Mouse (Mus musculus): ENCODE results near the gene Slc4a3. TPM values are rescaled to one million over a fixed set of nuclear protein-coding genes. Genes with fewer than 3 reads are reported as not detected.

Gene Slc4a3
- polyA plus RNA-seq, 1 experiment = 29.7 TPM

DNA sequence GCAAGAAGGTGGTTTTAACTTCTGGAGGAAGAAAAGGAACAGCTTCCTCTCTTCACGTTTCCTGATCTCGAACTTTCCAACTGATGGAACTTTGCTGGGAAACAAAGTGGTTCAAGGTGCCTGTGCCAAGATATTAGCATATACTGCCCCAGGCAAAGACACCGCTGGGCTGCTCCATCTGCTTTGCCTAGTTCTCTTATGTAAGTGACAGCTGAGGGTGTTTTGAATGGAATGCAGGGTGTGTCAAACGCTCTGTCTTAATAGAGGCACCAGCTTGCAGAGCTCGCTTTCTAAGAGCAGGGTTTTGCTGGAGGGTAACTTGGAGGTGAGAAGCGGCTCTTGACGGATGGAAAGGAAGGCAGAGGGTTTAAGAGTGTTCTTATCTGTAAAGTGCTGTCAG, 42.8 kb downstream of the Slc4a3 start:
- 16% methylated on average over 7 of the region's 7 CpGs for WGBS

DNA sequence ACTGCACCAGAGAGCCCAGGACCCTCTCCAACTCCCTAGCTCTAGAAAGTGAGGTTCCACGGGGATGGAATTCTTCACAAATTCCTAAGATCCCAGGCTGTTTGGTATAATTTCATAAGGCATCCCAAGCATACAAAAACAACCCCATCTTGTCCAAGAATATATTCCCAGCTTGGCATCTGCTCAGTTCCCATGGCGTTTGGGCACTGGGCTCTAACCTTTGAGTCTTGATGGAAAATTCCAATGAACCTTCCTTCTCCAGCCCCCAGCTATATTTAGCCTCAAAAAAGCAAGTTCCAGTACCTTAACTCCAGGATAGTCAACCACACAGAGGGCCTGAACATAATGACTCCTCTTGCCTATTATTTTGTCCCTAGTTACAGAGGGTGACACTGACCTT, 43.9 kb downstream of the Slc4a3 start:
- Histone ChIP-seq H3K4me3 (replicated peaks; ENCODE audit: extremely low read depth, low read depth, low read length) (no peak overlapping the region), H3K4me1 (ENCODE audit: control insufficient read depth, insufficient read depth, low read length) (no peaks in the 10 kb centered on the region; the same call in 1 of the 2 replicates)
- DNase-seq = no peak
- TF ChIP-seq POLR2A (IDR thresholded peaks at IDR 0.05; ENCODE audit: borderline replicate concordance, extremely low read depth, low read depth, low read length) (no peak), CTCF (IDR thresholded peaks at IDR 0.05; ENCODE audit: insufficient read depth, low read length) (no peak)
- WGBS = 57% methylated on average over 2 of the region's 2 CpGs

More for the DNA sequence above, 42.8 kb downstream of the Slc4a3 start:
- Histone ChIP-seq H3K4me3 (replicated peaks; ENCODE audit: extremely low read depth, low read depth, low read length) (no peak overlapping the region), H3K4me1 (ENCODE audit: control insufficient read depth, insufficient read depth, low read length) (no peaks in the 10 kb centered on the region; the same call in 1 of the 2 replicates)
- no peak for TF ChIP-seq POLR2A (IDR thresholded peaks at IDR 0.05; ENCODE audit: borderline replicate concordance, extremely low read depth, low read depth, low read length)
- no peak for TF ChIP-seq CTCF (IDR thresholded peaks at IDR 0.05; ENCODE audit: insufficient read depth, low read length)
- peak; percentile 13 for DNase-seq

DNA sequence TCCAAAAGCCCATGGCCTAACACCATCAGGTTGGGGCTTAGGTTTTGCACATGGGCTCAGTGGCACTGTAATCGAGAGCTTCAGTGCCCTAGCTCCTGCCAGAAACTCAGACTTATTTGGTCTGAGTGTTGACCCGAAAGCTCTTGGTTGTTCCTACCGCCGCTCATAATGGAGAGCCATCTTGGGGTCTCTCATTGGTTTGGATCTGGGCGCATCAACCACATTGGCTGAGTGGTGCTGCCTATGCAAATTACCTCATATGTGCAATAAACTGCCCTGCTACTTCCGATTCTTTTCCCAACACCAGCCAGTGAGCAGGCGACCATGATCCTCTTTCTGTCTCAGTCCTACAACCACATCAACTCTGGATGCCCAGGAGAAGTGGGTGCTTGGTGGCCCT, 47.9 kb downstream of the Slc4a3 start:
- 91% methylated on average over 7 of the region's 7 CpGs for WGBS
- DNase-seq = no peak
- Histone ChIP-seq H3K4me3 (replicated peaks; ENCODE audit: extremely low read depth, low read depth, low read length) (no peak overlapping the region), H3K4me1 (ENCODE audit: control insufficient read depth, insufficient read depth, low read length) (no peaks in the 10 kb centered on the region)
- no peak for TF ChIP-seq CTCF (IDR thresholded peaks at IDR 0.05; ENCODE audit: insufficient read depth, low read length)
- TF ChIP-seq POLR2A (IDR thresholded peaks at IDR 0.05; ENCODE audit: borderline replicate concordance, extremely low read depth, low read depth, low read length) = no peak

DNA sequence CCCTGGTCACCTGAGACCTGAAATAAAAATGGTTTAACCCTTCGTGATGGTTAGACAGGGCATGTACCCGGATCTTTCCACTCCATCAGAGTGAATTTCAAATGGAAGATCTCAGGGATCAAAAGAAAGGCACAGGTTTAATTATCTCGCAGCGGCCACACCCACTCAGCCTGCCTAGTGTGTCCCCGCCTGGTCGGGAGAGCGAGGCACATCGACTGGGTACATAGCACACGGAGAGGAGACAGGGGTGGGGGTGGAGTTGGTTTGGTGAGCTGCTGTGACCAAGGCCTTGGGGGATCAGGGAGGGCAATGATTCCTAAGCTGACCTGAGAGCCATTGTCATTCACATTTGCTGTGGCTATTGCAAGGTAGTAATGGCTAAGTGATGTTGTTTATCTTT, 48.8 kb downstream of the Slc4a3 start:
- no peak overlapping the region for H3K4me3 ChIP-seq (replicated peaks; ENCODE audit: extremely low read depth, low read depth, low read length)
- no peak for DNase-seq
- 49% methylated on average over 9 of the region's 9 CpGs for WGBS
- TF ChIP-seq CTCF (IDR thresholded peaks at IDR 0.05; ENCODE audit: insufficient read depth, low read length) = no peak
- no peak for TF ChIP-seq POLR2A (IDR thresholded peaks at IDR 0.05; ENCODE audit: borderline replicate concordance, extremely low read depth, low read depth, low read length)
- H3K4me1 ChIP-seq (ENCODE audit: control insufficient read depth, insufficient read depth, low read length) = no peaks in the 10 kb centered on the region

DNA sequence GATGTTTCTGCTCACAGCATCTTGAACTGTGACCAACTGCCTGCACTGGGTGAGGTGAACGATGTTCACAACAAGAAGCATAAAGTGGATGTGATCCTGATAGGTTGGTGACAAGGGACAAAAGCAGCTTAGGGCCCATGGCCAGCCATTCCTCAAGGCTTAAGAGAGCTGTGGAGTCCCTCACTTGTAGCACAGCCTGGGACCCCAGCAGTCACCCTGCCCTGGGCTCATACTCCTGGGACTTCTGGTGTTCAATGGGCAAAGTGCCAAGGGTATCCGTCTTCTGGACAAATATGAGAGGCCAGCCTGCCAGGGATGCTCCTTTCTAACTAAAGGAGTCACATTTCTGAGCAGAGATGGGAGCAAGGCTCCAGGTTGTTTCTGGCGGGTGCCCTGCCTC, 49.9 kb downstream of the Slc4a3 start:
- TF ChIP-seq CTCF (IDR thresholded peaks at IDR 0.05; ENCODE audit: insufficient read depth, low read length) (no peak), POLR2A (IDR thresholded peaks at IDR 0.05; ENCODE audit: borderline replicate concordance, extremely low read depth, low read depth, low read length) (no peak)
- no peak for DNase-seq
- Histone ChIP-seq H3K4me1 (ENCODE audit: control insufficient read depth, insufficient read depth, low read length) (no peaks in the 10 kb centered on the region), H3K4me3 (replicated peaks; ENCODE audit: extremely low read depth, low read depth, low read length) (no peak overlapping the region)
- WGBS = 51% methylated on average over 3 of the region's 3 CpGs

DNA sequence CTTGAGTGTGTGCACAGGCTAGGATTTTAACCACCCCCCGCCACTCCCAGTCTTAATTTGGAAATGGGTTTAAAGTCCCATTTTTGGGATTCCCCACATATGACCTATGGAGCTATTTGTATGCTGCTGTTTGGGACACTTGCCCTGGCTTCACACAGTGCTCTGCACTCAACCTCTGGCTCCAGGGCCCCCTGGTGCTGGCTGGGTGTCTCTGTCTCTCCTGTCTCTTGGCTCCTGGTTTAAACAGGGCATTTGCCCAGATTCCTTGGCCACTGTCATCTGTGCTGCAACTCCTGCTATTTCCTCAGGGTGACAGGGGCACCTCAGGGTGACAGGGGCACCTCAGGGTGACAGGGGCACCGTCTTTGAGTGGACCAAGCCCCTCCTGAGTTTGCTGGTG, 50.8 kb downstream of the Slc4a3 start:
- H3K4me3 ChIP-seq (replicated peaks; ENCODE audit: extremely low read depth, low read depth, low read length) = no peak overlapping the region
- 76% methylated on average over 2 of the region's 2 CpGs for WGBS
- TF ChIP-seq CTCF (IDR thresholded peaks at IDR 0.05; ENCODE audit: insufficient read depth, low read length) = no peak
- no peak for TF ChIP-seq POLR2A (IDR thresholded peaks at IDR 0.05; ENCODE audit: borderline replicate concordance, extremely low read depth, low read depth, low read length)
- DNase-seq = no peak
- H3K4me1 ChIP-seq (ENCODE audit: control insufficient read depth, insufficient read depth, low read length) = no peaks in the 10 kb centered on the region

DNA sequence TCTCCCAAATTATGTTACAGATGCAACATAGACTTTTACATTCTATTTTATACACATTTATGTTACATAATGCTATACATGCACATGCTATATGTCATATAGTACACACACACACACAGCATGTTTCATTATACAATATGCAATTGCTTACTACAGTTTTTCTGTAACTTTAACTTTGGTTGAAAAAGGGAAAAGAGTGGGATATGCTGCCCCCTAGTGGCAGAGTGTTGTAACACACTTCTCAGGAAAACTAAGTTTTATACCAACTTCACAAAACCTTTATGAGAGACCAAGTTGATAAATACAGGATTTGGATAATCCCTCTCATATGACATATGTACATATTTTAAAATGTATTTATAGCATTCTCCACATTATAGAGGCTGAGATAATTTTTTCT, 51.6 kb downstream of the Slc4a3 start:
- TF ChIP-seq POLR2A (IDR thresholded peaks at IDR 0.05; ENCODE audit: borderline replicate concordance, extremely low read depth, low read depth, low read length) = no peak
- TF ChIP-seq CTCF (IDR thresholded peaks at IDR 0.05; ENCODE audit: insufficient read depth, low read length) = 0 out of 2 replicates have a peak, but pooled peaks have one; percentile 33
- peak; percentile 17 for DNase-seq
- H3K4me3 ChIP-seq (replicated peaks; ENCODE audit: extremely low read depth, low read depth, low read length) = no peak overlapping the region
- no peaks in the 10 kb centered on the region for H3K4me1 ChIP-seq (ENCODE audit: control insufficient read depth, insufficient read depth, low read length)

DNA sequence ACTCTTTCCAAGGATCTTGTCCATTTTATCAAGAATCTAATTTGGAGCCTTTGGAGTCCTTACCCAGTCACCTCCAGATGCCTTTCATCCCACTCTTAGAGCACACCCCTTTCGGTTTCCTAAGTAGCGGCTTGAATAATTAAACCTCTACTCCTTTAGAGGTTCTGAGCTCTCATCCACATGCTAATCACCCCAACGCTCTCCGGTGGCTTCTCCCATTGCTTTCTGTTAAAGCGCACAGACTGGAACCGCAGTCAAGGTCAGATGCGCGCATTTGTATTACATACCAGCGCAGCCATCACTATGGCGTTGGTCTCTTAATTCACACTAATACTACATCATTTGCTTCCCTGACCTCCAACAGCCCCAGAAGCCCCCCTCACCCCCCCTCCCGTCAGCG, 55.7 kb downstream of the Slc4a3 start:
- 29% methylated on average over 12 of the region's 12 CpGs for WGBS
- no peak overlapping the region for H3K4me3 ChIP-seq (replicated peaks; ENCODE audit: extremely low read depth, low read depth, low read length)
- no peak for DNase-seq
- no peaks in the 10 kb centered on the region for H3K4me1 ChIP-seq (ENCODE audit: control insufficient read depth, insufficient read depth, low read length)
- no peak for TF ChIP-seq POLR2A (IDR thresholded peaks at IDR 0.05; ENCODE audit: borderline replicate concordance, extremely low read depth, low read depth, low read length)
- no peak for TF ChIP-seq CTCF (IDR thresholded peaks at IDR 0.05; ENCODE audit: insufficient read depth, low read length)

DNA sequence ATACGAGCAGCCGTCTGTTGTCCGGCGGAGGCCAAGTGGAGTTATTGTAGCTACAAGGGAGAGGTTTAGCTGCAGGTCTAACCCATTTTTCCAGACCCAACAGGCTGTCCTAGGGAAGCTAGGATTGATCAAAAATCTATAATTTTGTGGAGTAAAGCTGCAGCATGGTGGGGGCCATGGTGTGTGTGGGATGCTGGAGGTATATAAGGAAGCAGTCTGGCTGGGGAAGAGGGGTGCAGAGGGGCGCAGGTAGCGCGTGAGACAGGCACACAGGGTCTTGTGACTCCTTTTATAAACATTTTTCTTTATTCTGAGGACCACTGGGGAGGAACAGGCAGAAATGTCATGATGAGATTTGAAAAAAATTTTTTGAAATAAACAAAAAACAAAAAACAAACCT, 57.5 kb downstream of the Slc4a3 start:
- DNase-seq = no peak
- H3K4me3 ChIP-seq (replicated peaks; ENCODE audit: extremely low read depth, low read depth, low read length) = no peak overlapping the region
- no peaks in the 10 kb centered on the region for H3K4me1 ChIP-seq (ENCODE audit: control insufficient read depth, insufficient read depth, low read length)
- WGBS = 80% methylated on average over 7 of the region's 7 CpGs
- TF ChIP-seq POLR2A (IDR thresholded peaks at IDR 0.05; ENCODE audit: borderline replicate concordance, extremely low read depth, low read depth, low read length) = no peak

DNA sequence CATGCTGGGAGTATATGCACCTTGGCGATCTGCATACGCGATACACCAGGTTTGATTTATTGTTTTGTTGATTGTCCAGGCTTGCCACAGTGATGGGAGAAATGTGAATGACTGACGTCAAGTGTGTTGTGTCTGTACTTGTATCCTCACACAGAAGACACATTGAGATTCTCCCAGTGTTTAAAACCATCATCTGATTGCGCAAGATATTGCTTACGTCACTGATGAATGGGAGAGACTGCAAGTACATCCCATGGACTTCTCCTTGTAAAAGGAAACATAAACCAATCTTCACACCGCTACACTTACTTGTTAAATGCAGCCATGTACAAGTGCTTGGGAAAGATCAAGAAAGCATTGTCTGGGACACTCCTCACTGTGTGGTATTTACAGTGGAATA, 62.2 kb downstream of the Slc4a3 start:
- WGBS = 87% methylated on average over 7 of the region's 7 CpGs
- no peak overlapping the region for H3K4me3 ChIP-seq (replicated peaks; ENCODE audit: extremely low read depth, low read depth, low read length)
- no peak for DNase-seq
- H3K4me1 ChIP-seq (ENCODE audit: control insufficient read depth, insufficient read depth, low read length) = no peaks in the 10 kb centered on the region
- TF ChIP-seq POLR2A (IDR thresholded peaks at IDR 0.05; ENCODE audit: borderline replicate concordance, extremely low read depth, low read depth, low read length) (no peak), CTCF (IDR thresholded peaks at IDR 0.05; ENCODE audit: insufficient read depth, low read length) (no peak)
